Mouse (Mus musculus): ENCODE data around the gene Adra2c. TPM values are rescaled to one million over a fixed set of nuclear protein-coding genes. Genes with fewer than 3 reads are reported as not detected.
A peak's percentile ranks its signal among the peaks of the same experiment; 100 is the strongest.

The Adra2c gene
- polyA plus RNA-seq, 1 experiment from 2014 or later: 0.05 TPM

- no peaks in the 10 kb centered on the region for H3K36me3 ChIP-seq
- under 1% methylated on average over 116 of the region's 118 CpGs for WGBS
- H3K4me3 ChIP-seq (replicated peaks): peak overlapping the region; percentile 42
- H3K27ac ChIP-seq: no peak overlapping the region
- no peak for ATAC-seq
- H3K9me3 ChIP-seq: no peaks in the 10 kb centered on the region
- H3K4me1 ChIP-seq (replicated peaks): peaks cover 21% of the 10 kb centered on the region; the same call in 1 of the 2 replicates
- H3K27me3 ChIP-seq (replicated peaks): peaks cover 76% of the 10 kb centered on the region
- peak overlapping the region; percentile 87 for H3K4me2 ChIP-seq (replicated peaks)
- no peak overlapping the region for H3K9ac ChIP-seq
Measured at GRCm38 (mm10) chr5:35278741-35279695, 899 bp downstream of the Adra2c start.

- WGBS: under 1% methylated on average over 46 of the region's 49 CpGs
- H3K9me3 ChIP-seq: no peaks in the 10 kb centered on the region
- peaks cover 79% of the 10 kb centered on the region for H3K27me3 ChIP-seq (replicated peaks)
- H3K36me3 ChIP-seq: no peaks in the 10 kb centered on the region
- no peak overlapping the region for H3K9ac ChIP-seq
- H3K4me2 ChIP-seq (replicated peaks): peak overlapping the region; percentile 87
- peaks cover 21% of the 10 kb centered on the region; the same call in 1 of the 2 replicates for H3K4me1 ChIP-seq (replicated peaks)
- peak overlapping the region; percentile 42 for H3K4me3 ChIP-seq (replicated peaks)
- ATAC-seq: no peak
- H3K27ac ChIP-seq: no peak overlapping the region
Measured at GRCm38 (mm10) chr5:35279696-35280001, 1.5 kb downstream of the Adra2c start.

GRCm38 (mm10) chr5:35280002-35280782, 2.1 kb downstream of the Adra2c start:
- H3K9me3 ChIP-seq: no peaks in the 10 kb centered on the region
- no peak for ATAC-seq
- 6% methylated on average over 75 of the region's 75 CpGs for WGBS
- H3K4me3 ChIP-seq (replicated peaks): peak overlapping the region; percentile 42
- peaks cover 78% of the 10 kb centered on the region for H3K27me3 ChIP-seq (replicated peaks)
- no peak overlapping the region for H3K9ac ChIP-seq
- peak overlapping the region; percentile 87 for H3K4me2 ChIP-seq (replicated peaks)
- H3K36me3 ChIP-seq: no peaks in the 10 kb centered on the region
- peaks cover 21% of the 10 kb centered on the region; the same call in 1 of the 2 replicates for H3K4me1 ChIP-seq (replicated peaks)
- H3K27ac ChIP-seq: no peak overlapping the region

GRCm38 (mm10) chr5:35280783-35281165, 2.7 kb downstream of the Adra2c start:
- Histone ChIP-seq H3K9ac (no peak overlapping the region), H3K27ac (no peak overlapping the region), H3K4me3 (replicated peaks) (peak overlapping the region; percentile 42), H3K9me3 (no peaks in the 10 kb centered on the region), H3K36me3 (no peaks in the 10 kb centered on the region), H3K4me2 (replicated peaks) (peak overlapping the region; percentile 87), H3K4me1 (replicated peaks) (peaks cover 21% of the 10 kb centered on the region; the same call in 1 of the 2 replicates), H3K27me3 (replicated peaks) (peaks cover 76% of the 10 kb centered on the region)
- no peak for ATAC-seq
- WGBS: 6% methylated on average over 40 of the region's 40 CpGs

- WGBS: 51% methylated on average over 3 of the region's 3 CpGs
- Histone ChIP-seq H3K27me3 (replicated peaks) (peaks cover 36% of the 10 kb centered on the region), H3K9ac (no peak overlapping the region), H3K27ac (no peak overlapping the region), H3K36me3 (no peaks in the 10 kb centered on the region), H3K4me1 (replicated peaks) (peaks cover 4% of the 10 kb centered on the region; the same call in 1 of the 2 replicates), H3K9me3 (no peaks in the 10 kb centered on the region), H3K4me3 (replicated peaks) (no peak overlapping the region), H3K4me2 (replicated peaks) (no peak overlapping the region)
- ATAC-seq: no peak
Measured at GRCm38 (mm10) chr5:35285281-35285680, 7.2 kb downstream of the Adra2c start.

- H3K27me3 ChIP-seq (replicated peaks): peaks cover 32% of the 10 kb centered on the region
- no peak overlapping the region for H3K4me2 ChIP-seq (replicated peaks)
- WGBS: 70% methylated on average over 5 of the region's 5 CpGs
- no peak overlapping the region for H3K4me3 ChIP-seq (replicated peaks)
- no peak overlapping the region for H3K27ac ChIP-seq
- H3K9me3 ChIP-seq: no peaks in the 10 kb centered on the region
- no peaks in the 10 kb centered on the region for H3K36me3 ChIP-seq
- no peaks in the 10 kb centered on the region for H3K4me1 ChIP-seq (replicated peaks)
- no peak for ATAC-seq
- no peak overlapping the region for H3K9ac ChIP-seq
Measured at GRCm38 (mm10) chr5:35286190-35286589, 8.1 kb downstream of the Adra2c start.

GRCm38 (mm10) chr5:35299621-35300020, 21.5 kb downstream of the Adra2c start:
- Histone ChIP-seq H3K27me3 (replicated peaks) (no peaks in the 10 kb centered on the region), H3K9ac (no peak overlapping the region), H3K36me3 (no peaks in the 10 kb centered on the region), H3K9me3 (no peaks in the 10 kb centered on the region), H3K4me2 (replicated peaks) (no peak overlapping the region), H3K4me3 (replicated peaks) (no peak overlapping the region), H3K4me1 (replicated peaks) (no peaks in the 10 kb centered on the region), H3K27ac (no peak overlapping the region)
- no peak for ATAC-seq
- WGBS: 15% methylated on average over 3 of the region's 3 CpGs

GRCm38 (mm10) chr5:35304191-35304590, 26.1 kb downstream of the Adra2c start:
- Histone ChIP-seq H3K9ac (no peak overlapping the region), H3K4me3 (replicated peaks) (no peak overlapping the region), H3K9me3 (no peaks in the 10 kb centered on the region), H3K27ac (no peak overlapping the region), H3K4me2 (replicated peaks) (no peak overlapping the region), H3K27me3 (replicated peaks) (no peaks in the 10 kb centered on the region), H3K4me1 (replicated peaks) (no peaks in the 10 kb centered on the region), H3K36me3 (no peaks in the 10 kb centered on the region)
- WGBS: 80% methylated on average over 3 of the region's 3 CpGs
- ATAC-seq: no peak

GRCm38 (mm10) chr5:35305332-35305731, 27.2 kb downstream of the Adra2c start:
- Histone ChIP-seq H3K9ac (no peak overlapping the region), H3K27ac (no peak overlapping the region), H3K4me1 (replicated peaks) (no peaks in the 10 kb centered on the region), H3K27me3 (replicated peaks) (no peaks in the 10 kb centered on the region), H3K4me2 (replicated peaks) (no peak overlapping the region), H3K4me3 (replicated peaks) (no peak overlapping the region), H3K36me3 (no peaks in the 10 kb centered on the region), H3K9me3 (no peaks in the 10 kb centered on the region)
- no peak for ATAC-seq
- WGBS: 71% methylated on average over 10 of the region's 10 CpGs

- Histone ChIP-seq H3K9me3 (no peaks in the 10 kb centered on the region), H3K9ac (no peak overlapping the region), H3K4me3 (replicated peaks) (no peak overlapping the region), H3K27ac (no peak overlapping the region), H3K36me3 (no peaks in the 10 kb centered on the region), H3K4me1 (replicated peaks) (no peaks in the 10 kb centered on the region), H3K27me3 (replicated peaks) (peaks cover 2% of the 10 kb centered on the region; the same call in 1 of the 2 replicates), H3K4me2 (replicated peaks) (no peak overlapping the region)
- 84% methylated on average over 1 of the region's 1 CpGs for WGBS
- ATAC-seq: no peak
Measured at GRCm38 (mm10) chr5:35306692-35307091, 28.6 kb downstream of the Adra2c start.

- Histone ChIP-seq H3K27ac (no peak overlapping the region), H3K9me3 (no peaks in the 10 kb centered on the region), H3K4me3 (replicated peaks) (no peak overlapping the region), H3K9ac (no peak overlapping the region), H3K4me1 (replicated peaks) (no peaks in the 10 kb centered on the region), H3K36me3 (no peaks in the 10 kb centered on the region), H3K27me3 (replicated peaks) (peaks cover 31% of the 10 kb centered on the region), H3K4me2 (replicated peaks) (no peak overlapping the region)
- WGBS: 43% methylated on average over 7 of the region's 7 CpGs
- ATAC-seq: no peak
Measured at GRCm38 (mm10) chr5:35309853-35310252, 31.7 kb downstream of the Adra2c start.

GRCm38 (mm10) chr5:35311738-35312250, 33.7 kb downstream of the Adra2c start:
- Histone ChIP-seq H3K36me3 (no peaks in the 10 kb centered on the region), H3K9ac (no peak overlapping the region), H3K4me1 (replicated peaks) (no peaks in the 10 kb centered on the region), H3K27me3 (replicated peaks) (peaks cover 35% of the 10 kb centered on the region), H3K27ac (no peak overlapping the region), H3K4me2 (replicated peaks) (no peak overlapping the region), H3K9me3 (no peaks in the 10 kb centered on the region), H3K4me3 (replicated peaks) (no peak overlapping the region)
- no peak for ATAC-seq
- WGBS: 89% methylated on average over 5 of the region's 5 CpGs

Data from intestine, embryonic 15.5 days (tissue).